Mouse (Mus musculus) heart, adult 2 months (tissue): ENCODE data around the gene Fam184a. TPM values are rescaled to one million over a fixed set of nuclear protein-coding genes. Genes with fewer than 3 reads are reported as not detected.

Experiments used
- DNase-seq, 2 experiments: peaks; one replicate each; pipeline ENCODE4 v3.0.0; 2021
- H3K27ac ChIP-seq: fragments of 200-600 bp; 2 replicates; pipeline ENCODE4 v1.8.1; 2022
- H3K27me3 ChIP-seq: fragments of 200-500 bp; 2 replicates; pipeline ENCODE4 v1.6.1; 2012; ENCODE audit warnings: mild to moderate bottlenecking, low read length, inconsistent platforms, mixed read lengths; ENCODE audit not compliant: control insufficient read depth, insufficient read depth
- H3K36me3 ChIP-seq: fragments of 200-500 bp; 2 replicates; pipeline ENCODE4 v1.6.1; 2012; ENCODE audit warnings: low read length, inconsistent platforms; ENCODE audit not compliant: control insufficient read depth, insufficient read depth
- H3K4me1 ChIP-seq: fragments of 200-500 bp; 2 replicates; pipeline ENCODE4 v1.6.1; 2011; ENCODE audit warnings: low read length; ENCODE audit not compliant: control insufficient read depth, insufficient read depth
- H3K4me3 ChIP-seq: fragments of 200-600 bp; 2 replicates; pipeline ENCODE4 v1.8.1; 2022
- H3K79me2 ChIP-seq: fragments of 200-500 bp; replicated peaks from 2 replicates; pipeline ENCODE4 v1.6.1; 2012; ENCODE audit warnings: mild to moderate bottlenecking, inconsistent platforms, low read length, moderate library complexity, mixed read lengths; ENCODE audit not compliant: control insufficient read depth, insufficient read depth
- H3K9ac ChIP-seq: fragments of 200-500 bp; 2 replicates; pipeline ENCODE4 v1.6.1; 2012; ENCODE audit warnings: low read depth, mild to moderate bottlenecking, control low read depth, inconsistent platforms, low read length, mixed read lengths
- CTCF ChIP-seq: fragments of 200-600 bp; IDR thresholded peaks from 2 replicates; pipeline ENCODE4 v1.8.1; 2022; ENCODE audit warnings: antibody characterized with exemption, mild to moderate bottlenecking, moderate library complexity
- EP300 ChIP-seq: fragments of 200-500 bp; IDR thresholded peaks from 2 replicates; pipeline ENCODE4 v1.6.1; 2011; ENCODE audit warnings: low read depth, low read length, control low read depth; ENCODE audit not compliant: insufficient read depth
- POLR2A ChIP-seq: fragments of 200-500 bp; IDR thresholded peaks from 2 replicates; pipeline ENCODE4 v1.6.1; 2011; ENCODE audit warnings: mild to moderate bottlenecking, low read depth, low read length, control low read depth; ENCODE audit not compliant: insufficient read depth
- WGBS: fragments of 180-500 bp; shearing (Covaris S2); methylation state at CpG from one replicate; pipeline ENCODE4 v1.1.7; 2018; 5-methylcytosine and 5-hydroxymethylcytosine counted together
- intact Hi-C: fragments of 180-260 bp; cut with DNase I; formaldehyde crosslinking; loops from one replicate; pipeline ENCODE4 v1.15.1; 2025
- polyA plus RNA-seq: library from polyadenylated mRNA; depleted of rRNA; stranded (reverse); fragments of >200 nt; gene quantifications from 2 replicates; pipeline ENCODE4 v1.2.3, GENCODE M21; 2012
- total RNA-seq, 2 experiments: library from RNA; stranded (reverse); gene quantifications; 2 replicates each; pipeline ENCODE4 v1.2.3; 2021

Fam184a gene
- total and polyA plus RNA-seq, 3 experiments: 0.53 to 0.96 (median 0.73) TPM

- no peaks in the 10 kb centered on the region for H3K4me1 ChIP-seq
- WGBS: 91% methylated on average over 1 of the region's 1 CpGs
- intact Hi-C loops: no loop called here
- no peak for DNase-seq
- H3K9ac ChIP-seq: no peak overlapping the region
- no peak overlapping the region for H3K4me3 ChIP-seq
- TF ChIP-seq CTCF (no peak), POLR2A (no peak), EP300 (no peak)
- H3K79me2 ChIP-seq: no peaks in the 10 kb centered on the region
- H3K27ac ChIP-seq: no peak overlapping the region
- H3K27me3 ChIP-seq: no peaks in the 10 kb centered on the region
- no peaks in the 10 kb centered on the region for H3K36me3 ChIP-seq
These were observed 62.4 kb downstream of the Fam184a start for GRCm38 (mm10) chr10:53688533-53688932.

GRCm38 (mm10) chr10:53687888-53688287 is 63.0 kb downstream of the Fam184a start:
- no peaks in the 10 kb centered on the region for H3K4me1 ChIP-seq
- DNase-seq: no peak
- intact Hi-C loops: no loop called here
- H3K27me3 ChIP-seq: no peaks in the 10 kb centered on the region
- H3K79me2 ChIP-seq: no peaks in the 10 kb centered on the region
- H3K36me3 ChIP-seq: no peaks in the 10 kb centered on the region
- H3K9ac ChIP-seq: no peak overlapping the region
- 57% methylated on average over 5 of the region's 5 CpGs for WGBS
- TF ChIP-seq EP300 (no peak), CTCF (no peak), POLR2A (no peak)
- no peak overlapping the region for H3K27ac ChIP-seq
- no peak overlapping the region for H3K4me3 ChIP-seq

- Histone ChIP-seq H3K9ac (no peak overlapping the region), H3K36me3 (no peaks in the 10 kb centered on the region), H3K27me3 (no peaks in the 10 kb centered on the region), H3K27ac (no peak overlapping the region), H3K79me2 (no peaks in the 10 kb centered on the region), H3K4me1 (no peaks in the 10 kb centered on the region), H3K4me3 (no peak overlapping the region)
- 25% methylated on average over 3 of the region's 3 CpGs for WGBS
- intact Hi-C loops: no loop called here
- TF ChIP-seq EP300 (no peak), CTCF (no peak), POLR2A (no peak)
- DNase-seq: no peak
These were observed 65.1 kb downstream of the Fam184a start for GRCm38 (mm10) chr10:53685806-53686205.

GRCm38 (mm10) chr10:53683226-53683625 is 67.7 kb downstream of the Fam184a start:
- Histone ChIP-seq H3K4me1 (no peaks in the 10 kb centered on the region), H3K79me2 (no peaks in the 10 kb centered on the region), H3K9ac (no peak overlapping the region), H3K27ac (no peak overlapping the region), H3K27me3 (no peaks in the 10 kb centered on the region), H3K4me3 (no peak overlapping the region), H3K36me3 (no peaks in the 10 kb centered on the region)
- TF ChIP-seq EP300 (no peak), CTCF (no peak), POLR2A (no peak)
- no peak for DNase-seq
- WGBS: 89% methylated on average over 5 of the region's 5 CpGs
- intact Hi-C loops: no loop called here

GRCm38 (mm10) chr10:53679690-53680557 is 71.0 kb downstream of the Fam184a start:
- H3K4me3 ChIP-seq: no peak overlapping the region
- no peak for DNase-seq
- no peaks in the 10 kb centered on the region for H3K36me3 ChIP-seq
- no peak for TF ChIP-seq CTCF
- TF ChIP-seq EP300: no peak
- TF ChIP-seq POLR2A: no peak
- no peak overlapping the region for H3K9ac ChIP-seq
- H3K79me2 ChIP-seq: no peaks in the 10 kb centered on the region
- intact Hi-C loops: no loop called here
- H3K27me3 ChIP-seq: no peaks in the 10 kb centered on the region
- WGBS: 81% methylated on average over 6 of the region's 6 CpGs
- no peak overlapping the region for H3K27ac ChIP-seq
- peaks cover 1% of the 10 kb centered on the region for H3K4me1 ChIP-seq

- whole genome bisulfite sequencing: 60% methylated on average over 4 of the region's 4 CpGs
- no peaks in the 10 kb centered on the region for H3K36me3 ChIP-seq
- H3K4me3 ChIP-seq: no peak overlapping the region
- H3K27ac ChIP-seq: no peak overlapping the region
- intact Hi-C loops: no loop called here
- no peak for DNase-seq
- H3K27me3 ChIP-seq: no peaks in the 10 kb centered on the region
- no peak for TF ChIP-seq EP300
- no peak for TF ChIP-seq POLR2A
- TF ChIP-seq CTCF: no peak
- no peak overlapping the region for H3K9ac ChIP-seq
- H3K4me1 ChIP-seq: no peaks in the 10 kb centered on the region
- H3K79me2 ChIP-seq: no peaks in the 10 kb centered on the region
These were observed 89.1 kb downstream of the Fam184a start for GRCm38 (mm10) chr10:53661788-53662187.
